Mouse (Mus musculus): Measurements from ENCODE around the gene Trp53i11.
A peak's percentile ranks its signal among the peaks of the same experiment; 100 is the strongest.

Gene Trp53i11

GRCm38 (mm10) chr2:93199531-93199974 is 12.2 kb downstream of the Trp53i11 start:
- peak; percentile 89 for DNase-seq (ENCODE audit: low spot score)

GRCm38 (mm10) chr2:93200681-93201340 is 13.5 kb downstream of the Trp53i11 start:
- DNase-seq (ENCODE audit: low spot score), result no peak

GRCm38 (mm10) chr2:93201997-93202396 is 14.6 kb downstream of the Trp53i11 start:
- no peak for DNase-seq (ENCODE audit: low spot score)

- DNase-seq (ENCODE audit: low spot score), result peak; percentile 52
Measured at GRCm38 (mm10) chr2:93202782-93203181, 15.4 kb downstream of the Trp53i11 start.

- DNase-seq (ENCODE audit: low spot score), result peak; percentile 82
Measured at GRCm38 (mm10) chr2:93203682-93204081, 16.3 kb downstream of the Trp53i11 start.

GRCm38 (mm10) chr2:93204571-93204970 is 17.2 kb downstream of the Trp53i11 start:
- DNase-seq (ENCODE audit: low spot score), result no peak

GRCm38 (mm10) chr2:93206126-93206525 is 18.8 kb downstream of the Trp53i11 start:
- no peak for DNase-seq (ENCODE audit: low spot score)

- no peak for DNase-seq (ENCODE audit: low spot score)
Measured at GRCm38 (mm10) chr2:93212386-93212785, 25.0 kb downstream of the Trp53i11 start.

GRCm38 (mm10) chr2:93212865-93213264 is 25.5 kb downstream of the Trp53i11 start:
- no peak for DNase-seq (ENCODE audit: low spot score)

GRCm38 (mm10) chr2:93214192-93214591 is 26.8 kb downstream of the Trp53i11 start:
- DNase-seq (ENCODE audit: low spot score), result no peak

- no peak for DNase-seq (ENCODE audit: low spot score)
Measured at GRCm38 (mm10) chr2:93215790-93216189, 28.4 kb downstream of the Trp53i11 start.

- peak; percentile 94 for DNase-seq (ENCODE audit: low spot score)
Measured at GRCm38 (mm10) chr2:93217015-93217414, 29.7 kb downstream of the Trp53i11 start.

- no peak for DNase-seq (ENCODE audit: low spot score)
Measured at GRCm38 (mm10) chr2:93218353-93218990, 31.1 kb downstream of the Trp53i11 start.

- DNase-seq (ENCODE audit: low spot score), result no peak
Measured at GRCm38 (mm10) chr2:93219576-93219975, 32.2 kb downstream of the Trp53i11 start.

GRCm38 (mm10) chr2:93220447-93220846 is 33.1 kb downstream of the Trp53i11 start:
- no peak for DNase-seq (ENCODE audit: low spot score)

GRCm38 (mm10) chr2:93223463-93223862 is 36.1 kb downstream of the Trp53i11 start:
- no peak for DNase-seq (ENCODE audit: low spot score)

GRCm38 (mm10) chr2:93226606-93227595 is 39.6 kb downstream of the Trp53i11 start:
- peak; percentile 94 for DNase-seq (ENCODE audit: low spot score)

GRCm38 (mm10) chr2:93227713-93228479 is 40.5 kb downstream of the Trp53i11 start:
- peak; percentile 79 for DNase-seq (ENCODE audit: low spot score)

GRCm38 (mm10) chr2:93228480-93228824 is 41.1 kb downstream of the Trp53i11 start:
- DNase-seq (ENCODE audit: low spot score), result peak; percentile 79

GRCm38 (mm10) chr2:93232141-93232540 is 44.8 kb downstream of the Trp53i11 start:
- DNase-seq (ENCODE audit: low spot score), result no peak

- DNase-seq (ENCODE audit: low spot score), result no peak
Measured at GRCm38 (mm10) chr2:93237055-93237454, 49.7 kb downstream of the Trp53i11 start.

GRCm38 (mm10) chr2:93238864-93239263 is 51.5 kb downstream of the Trp53i11 start:
- no peak for DNase-seq (ENCODE audit: low spot score)
